Mouse (Mus musculus): Measurements from ENCODE around the gene Sfn. TPM values are rescaled to one million over a fixed set of nuclear protein-coding genes. Genes with fewer than 3 reads are reported as not detected.
A peak's percentile ranks its signal among the peaks of the same experiment; 100 is the strongest.

Gene Sfn
- total RNA-seq, 2 experiments from 2014 or later = 1.6 TPM

- no peak for DNase-seq
Observed at GRCm38 (mm10) chr4:133620668-133621067, 18.7 kb upstream of the Sfn start.

- DNase-seq = no peak
Observed at GRCm38 (mm10) chr4:133619473-133620136, 17.6 kb upstream of the Sfn start.

DNA sequence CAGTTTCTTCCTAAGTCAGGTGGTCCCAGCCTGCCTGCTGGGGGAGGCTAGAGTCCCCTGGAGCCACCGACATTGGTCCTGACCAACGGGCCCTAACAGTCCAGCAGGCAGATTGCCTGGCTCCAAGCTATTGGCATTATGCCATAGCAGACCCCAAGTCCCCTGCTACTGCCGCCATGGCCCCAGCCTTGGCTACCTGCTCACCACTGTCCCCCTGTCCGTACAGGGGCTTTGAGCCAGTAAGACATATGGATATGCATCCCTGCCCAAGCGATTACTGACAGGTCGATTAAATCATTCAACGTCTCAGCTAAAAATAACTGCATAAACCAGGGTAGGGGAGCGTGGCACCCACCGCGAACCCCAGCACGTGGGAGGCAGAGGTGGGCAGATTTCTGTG, 16.0 kb upstream of the Sfn start:
- DNase-seq = no peak

GRCm38 (mm10) chr4:133615416-133615815, 13.4 kb upstream of the Sfn start:
- DNase-seq = no peak

GRCm38 (mm10) chr4:133614274-133614761, 12.3 kb upstream of the Sfn start:
- no peak for DNase-seq

DNA sequence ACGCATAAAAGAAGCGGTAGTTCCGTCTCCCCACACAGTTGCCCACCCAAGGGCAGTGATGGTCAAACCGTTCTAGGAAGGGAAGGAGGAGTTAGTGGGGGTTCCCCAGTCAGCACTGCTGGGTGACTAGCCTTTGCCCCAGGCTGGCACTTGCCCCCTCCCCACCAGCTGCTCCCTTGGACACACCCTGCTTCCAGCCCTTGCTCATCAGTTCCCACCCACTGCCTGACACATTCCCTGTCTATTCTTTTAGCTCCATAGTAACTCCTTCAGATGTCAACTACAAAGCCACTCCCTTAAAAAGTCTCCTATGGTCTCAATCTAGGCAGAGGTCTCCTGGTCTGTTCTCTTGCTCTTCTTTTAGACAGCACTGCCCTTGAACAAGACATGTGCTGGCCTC, 11.9 kb upstream of the Sfn start:
- DNase-seq = no peak

DNA sequence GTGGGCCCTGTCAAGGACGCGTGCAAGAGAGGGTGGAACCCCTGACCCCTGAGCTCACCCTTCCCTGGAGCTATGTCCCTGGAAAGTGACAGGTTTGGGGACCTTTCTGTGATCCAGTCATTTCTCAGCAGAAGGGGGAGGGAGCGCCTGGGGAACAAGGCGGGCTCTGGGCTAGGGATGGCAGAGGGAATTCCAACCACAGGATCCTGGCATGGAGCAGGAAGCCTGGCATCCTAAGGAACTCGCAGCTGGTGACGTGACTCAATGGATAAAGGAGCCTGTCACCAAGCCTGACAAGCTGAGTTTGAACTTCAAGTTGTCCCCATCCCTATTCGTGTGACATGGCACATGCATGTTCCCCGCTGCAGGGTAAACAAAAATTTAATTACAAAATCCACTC, 11.1 kb upstream of the Sfn start:
- DNase-seq = no peak

DNA sequence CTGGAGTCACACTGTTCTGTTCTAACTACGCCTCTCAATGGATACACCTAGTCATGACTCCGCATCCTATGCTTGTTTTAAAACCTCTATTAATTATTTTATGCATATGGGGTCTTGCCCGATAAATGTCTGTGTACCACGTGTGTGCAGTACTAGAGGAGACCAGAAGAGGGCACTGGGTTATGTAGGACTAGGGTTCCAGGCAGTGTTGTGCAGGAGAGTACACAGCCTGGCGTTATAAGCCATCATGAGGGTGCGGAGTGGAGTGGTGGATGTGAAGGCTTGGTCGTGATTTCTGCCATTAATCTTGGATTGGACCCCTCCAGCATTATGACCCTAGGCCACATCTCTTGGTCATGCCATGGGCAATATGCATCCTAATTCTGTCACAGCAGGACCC, 10.4 kb upstream of the Sfn start:
- no peak for DNase-seq

DNA sequence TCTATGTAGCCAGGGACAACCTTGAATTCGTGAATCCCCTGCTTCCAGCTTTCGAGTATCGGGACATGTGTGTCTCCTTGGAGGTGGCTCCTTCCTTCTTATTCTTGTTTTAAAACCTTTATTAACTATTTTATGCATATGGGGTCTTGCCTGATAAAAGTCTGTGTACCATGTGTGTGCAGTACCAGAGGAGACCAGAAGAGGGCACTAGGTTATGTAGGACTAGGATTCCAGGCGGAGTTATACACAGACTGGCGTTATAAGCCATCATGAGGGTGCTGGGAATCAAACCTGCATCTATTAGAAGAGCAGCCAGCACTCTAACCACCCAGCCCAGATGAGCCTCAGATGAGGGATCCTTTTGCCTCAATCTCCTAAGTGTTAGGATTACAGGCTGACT, 9.8 kb upstream of the Sfn start:
- DNase-seq = no peak

- DNase-seq = peak; percentile 90
Observed at GRCm38 (mm10) chr4:133609719-133610118, 7.8 kb upstream of the Sfn start.

- DNase-seq = no peak
Observed at GRCm38 (mm10) chr4:133607284-133607683, 5.3 kb upstream of the Sfn start.

DNA sequence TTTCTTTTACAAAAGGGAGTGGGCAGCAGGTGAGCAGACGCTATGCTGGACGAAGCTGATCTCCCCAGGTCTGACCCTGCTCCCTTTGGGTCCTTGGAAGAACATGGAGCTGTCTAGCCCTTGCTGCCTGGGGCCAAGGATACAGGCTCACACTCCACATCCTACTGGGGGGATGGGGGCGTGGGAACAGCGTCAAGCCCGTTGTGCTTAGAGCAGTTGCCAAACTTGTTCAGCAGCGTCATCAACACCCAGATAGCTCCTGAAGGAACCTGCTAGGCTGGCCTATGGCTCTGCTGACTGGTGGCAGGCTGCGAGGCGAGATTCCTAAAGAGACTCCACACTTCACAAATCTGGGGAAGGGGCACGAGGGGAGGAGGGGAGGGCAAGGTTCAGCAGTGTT, 3.4 kb upstream of the Sfn start:
- DNase-seq = no peak

GRCm38 (mm10) chr4:133604856-133605255, 2.9 kb upstream of the Sfn start:
- no peak for DNase-seq

DNA sequence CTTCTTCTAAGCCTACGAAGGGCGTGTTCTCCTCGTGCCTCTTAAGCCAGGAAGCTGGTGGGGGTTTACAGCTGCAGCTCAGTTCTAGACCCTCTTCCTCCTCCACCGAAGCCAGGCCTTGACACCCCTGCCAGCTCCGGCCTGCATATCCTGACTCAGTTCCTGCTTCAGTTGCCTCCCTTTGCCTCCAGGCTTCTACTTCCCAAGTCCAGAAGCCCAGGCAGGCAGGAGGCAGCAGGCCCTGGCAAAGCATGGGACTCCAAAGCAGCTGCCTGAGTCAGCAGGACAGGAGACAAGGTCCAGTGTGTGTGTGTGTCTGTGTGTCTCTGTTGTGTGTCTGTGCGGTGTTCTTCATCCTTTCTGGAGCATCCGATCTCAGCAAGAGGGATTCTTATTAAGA, 2.2 kb upstream of the Sfn start:
- DNase-seq = no peak

DNA sequence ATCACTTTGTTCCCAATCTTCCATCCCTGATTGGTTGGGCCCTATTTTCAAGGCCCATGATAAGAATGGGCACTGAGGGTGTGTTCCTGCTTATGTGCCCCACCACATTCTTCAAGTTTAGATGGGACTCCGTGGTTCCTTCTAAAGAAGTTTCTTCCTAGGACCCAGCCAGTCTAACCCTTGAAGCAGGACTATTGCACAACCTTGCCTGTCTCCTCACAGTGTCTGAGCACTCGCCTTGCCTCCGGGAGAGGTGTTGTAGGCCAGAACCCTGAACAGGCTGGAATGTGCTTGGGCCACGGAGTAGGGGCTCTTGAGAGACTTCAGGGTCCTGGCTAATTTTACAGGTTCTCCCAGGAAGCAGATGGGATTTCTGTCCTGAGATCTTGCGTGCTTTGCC, 1.1 kb upstream of the Sfn start:
- DNase-seq = no peak

DNA sequence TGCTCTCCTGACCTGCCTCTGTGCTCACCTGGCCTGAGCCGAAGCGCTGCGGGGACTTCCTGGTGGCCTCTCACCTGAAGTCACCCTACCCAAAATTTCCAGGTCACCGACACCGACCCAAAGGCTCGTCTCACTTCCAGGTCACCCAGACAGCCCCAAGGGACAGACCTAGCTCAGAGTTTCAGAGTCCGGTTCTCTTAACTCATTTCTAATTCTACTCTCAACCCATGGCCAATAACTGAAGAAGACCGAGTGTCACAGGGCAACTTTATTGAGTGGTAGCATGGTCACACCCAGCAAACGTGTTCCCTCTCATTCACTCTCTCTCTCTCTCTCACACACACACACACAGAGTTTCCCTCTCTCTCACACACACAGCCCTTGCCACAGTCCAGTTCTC, 1.7 kb downstream of the Sfn start:
- DNase-seq = no peak

DNA sequence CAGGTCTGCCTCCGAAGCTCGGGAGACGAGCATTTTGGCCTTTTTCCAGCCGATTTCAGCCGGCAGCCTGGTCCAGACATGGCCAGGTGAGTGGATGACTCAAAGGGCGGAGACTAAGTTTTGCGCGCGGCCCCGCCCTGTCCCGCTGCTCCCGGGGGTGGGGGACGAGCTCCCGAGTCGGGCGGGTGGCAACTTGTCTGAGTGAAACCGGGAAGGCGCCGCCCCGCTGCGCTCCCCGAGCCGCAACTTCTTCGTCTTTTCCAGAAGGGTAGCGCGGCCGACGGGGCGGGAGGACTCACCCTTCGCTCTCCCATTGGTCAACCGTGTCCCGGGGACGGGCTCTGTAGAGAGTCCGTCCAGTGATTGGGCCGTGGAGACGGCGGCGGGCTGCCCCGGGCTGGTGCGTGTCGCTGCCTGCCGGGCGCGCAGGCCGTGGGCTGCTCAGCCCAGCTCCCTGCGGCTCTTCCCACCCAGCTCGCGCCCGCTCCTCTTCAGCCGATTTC, 2.3 kb downstream of the Sfn start:
- DNase-seq = peak; percentile 88

- no peak for DNase-seq
Observed at GRCm38 (mm10) chr4:133599116-133599515, 2.9 kb downstream of the Sfn start.

DNA sequence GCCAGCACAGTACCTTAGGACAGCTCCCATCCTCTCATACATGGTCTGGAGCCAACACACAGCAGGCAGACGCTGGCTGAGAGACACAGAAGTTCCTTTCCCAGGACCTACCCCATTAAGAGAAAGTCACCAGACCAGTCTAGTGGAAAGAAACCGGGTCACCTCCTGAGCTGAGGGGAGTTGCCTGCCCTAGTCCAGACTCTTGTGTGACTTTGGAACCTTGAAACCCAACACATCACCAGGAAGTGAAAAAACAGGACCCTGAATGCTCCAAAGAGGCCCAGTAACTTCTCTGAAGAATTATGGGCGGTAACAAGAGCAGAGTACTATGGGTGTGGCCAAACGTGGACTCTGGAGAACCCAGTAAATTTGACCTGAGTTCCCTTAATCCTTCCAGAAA, 3.4 kb downstream of the Sfn start:
- DNase-seq = no peak

DNA sequence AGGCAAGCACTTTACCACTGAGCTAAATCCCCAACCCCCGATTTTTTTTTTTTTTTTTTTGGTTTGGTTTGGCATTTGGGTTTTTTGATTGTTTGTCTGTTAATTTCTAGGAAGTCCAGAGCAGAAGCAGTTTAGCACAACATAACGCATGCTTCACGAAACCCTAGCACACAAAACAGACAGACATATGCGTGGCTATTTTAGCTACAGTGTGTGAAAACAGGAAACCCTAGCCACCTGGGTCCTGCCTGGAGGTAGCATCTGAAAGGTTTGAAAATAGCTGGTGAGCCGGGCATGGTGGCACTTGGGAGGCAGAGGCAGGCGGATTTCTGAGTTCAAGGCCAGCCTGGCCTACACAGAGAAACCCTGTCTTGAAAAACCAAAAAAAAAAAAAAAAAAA, 5.9 kb downstream of the Sfn start:
- no peak for DNase-seq

- DNase-seq = no peak
Observed at GRCm38 (mm10) chr4:133595538-133595937, 6.4 kb downstream of the Sfn start.

GRCm38 (mm10) chr4:133592570-133592969, 9.4 kb downstream of the Sfn start:
- DNase-seq = peak; percentile 63

DNA sequence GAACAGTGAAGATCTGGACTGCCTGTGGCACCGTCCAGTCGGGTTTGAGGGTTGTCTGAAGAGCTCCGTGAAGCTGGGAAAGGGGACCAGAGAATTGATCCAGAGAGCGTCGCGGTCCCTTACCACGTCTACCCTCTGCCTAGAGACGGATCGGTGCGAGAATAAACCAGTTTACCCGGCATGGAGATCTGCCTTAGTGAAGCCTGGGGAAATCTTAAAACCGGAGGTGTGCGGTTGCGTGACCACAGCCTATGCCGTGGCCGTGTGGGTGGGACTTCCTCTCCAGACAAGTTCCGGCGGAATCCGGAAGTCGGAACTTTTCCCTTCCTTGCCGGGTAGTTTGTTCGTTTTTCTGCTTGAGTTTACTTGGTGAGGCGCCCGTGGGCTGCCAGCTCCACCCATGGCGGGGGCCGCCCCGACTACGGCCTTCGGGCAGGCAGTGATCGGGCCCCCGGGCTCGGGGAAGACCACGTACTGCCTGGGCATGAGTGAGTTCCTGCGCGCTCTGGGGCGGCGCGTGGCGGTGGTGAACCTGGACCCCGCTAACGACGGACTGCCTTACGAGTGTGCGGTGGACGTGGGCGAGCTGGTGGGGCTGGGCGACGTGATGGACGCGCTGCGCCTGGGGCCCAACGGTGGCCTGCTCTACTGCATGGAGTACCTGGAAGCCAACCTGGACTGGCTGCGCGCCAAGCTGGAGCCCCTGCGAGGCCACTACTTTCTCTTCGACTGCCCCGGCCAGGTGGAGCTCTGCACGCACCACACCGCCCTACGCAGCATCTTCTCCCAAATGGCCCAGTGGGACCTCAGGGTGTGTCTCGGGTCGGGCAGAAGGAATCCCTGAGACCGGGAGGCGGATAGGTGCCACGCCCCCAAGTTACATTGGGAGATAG, 17.7 kb downstream of the Sfn start, which contains the start of gene Gpn2:
TSS of gene Gpn2 (plus strand) at position 304 of the 893 bp plus-strand sequence.
- DNase-seq = peak; percentile 77
